Mouse (Mus musculus): ENCODE measurements around the gene Slamf8. TPM values are rescaled to one million over a fixed set of nuclear protein-coding genes. Genes with fewer than 3 reads are reported as not detected.

Slamf8 gene
- total RNA-seq, 2 experiments from 2014 or later = 1.4 TPM; not detected in 1

DNA sequence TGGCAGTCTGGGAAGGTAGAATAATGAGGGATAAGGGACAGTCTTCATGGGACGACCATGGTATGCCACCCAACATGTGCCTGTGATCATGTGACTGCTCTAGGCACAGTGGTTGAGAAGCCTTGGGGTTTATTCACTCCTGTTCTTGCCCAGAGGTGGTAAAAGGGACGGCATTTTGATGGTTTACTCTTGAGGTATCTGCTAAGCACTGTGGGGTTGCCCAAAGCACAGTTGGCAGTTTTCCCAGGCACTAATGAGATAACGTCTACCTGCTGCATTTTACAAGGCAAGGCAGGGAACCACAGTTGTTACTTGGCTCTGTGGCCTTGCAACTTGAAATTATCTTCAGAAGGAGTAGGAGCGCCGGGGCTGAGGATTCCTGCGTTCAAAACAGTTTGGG lies 50.5 kb downstream of the Slamf8 start:
- no peak for ATAC-seq (replicated peaks; ENCODE audit: poor library complexity, severe bottlenecking)

DNA sequence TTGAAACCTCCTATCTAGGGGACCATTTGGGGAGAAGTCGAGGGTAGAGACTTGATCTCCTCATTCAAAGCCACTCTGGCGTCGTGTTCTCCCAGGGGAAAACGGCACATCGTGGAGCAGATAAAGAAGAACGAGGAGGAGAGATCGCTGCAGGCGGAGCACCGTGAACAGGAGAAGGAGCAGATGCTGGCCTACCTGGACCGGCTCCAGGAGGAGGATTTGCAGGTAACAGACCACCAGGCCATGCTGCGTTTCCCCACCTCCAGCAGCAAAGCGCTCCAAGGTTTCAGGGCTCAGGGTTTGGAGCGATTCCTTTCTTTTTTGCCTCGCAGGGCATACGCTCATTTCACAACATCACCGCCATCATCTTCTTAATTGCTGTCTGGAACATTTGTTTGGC lies 55.3 kb downstream of the Slamf8 start:
- no peak for ATAC-seq (replicated peaks; ENCODE audit: poor library complexity, severe bottlenecking)

- no peak for ATAC-seq (replicated peaks; ENCODE audit: poor library complexity, severe bottlenecking)
Observed at GRCm38 (mm10) chr1:172532551-172532950, 57.8 kb downstream of the Slamf8 start.

Other genes starting within 250 kb of the Slamf8 start
- gene Kcnj10, start 249.4 kb downstream of the Slamf8 start, total RNA-seq (2014; fragmentation: Nextera tagmentation) = 0.32 TPM in 1 of 2 replicates, not detected in the other
- 0.46 TPM in 1 of 2 replicates, not detected in the other for gene Kcnj10, start 249.4 kb downstream of the Slamf8 start, total RNA-seq (2017)
- 10.2 and 16.0 TPM in 2 replicates for gene Pigm, start 214.0 kb downstream of the Slamf8 start, total RNA-seq (2014; fragmentation: Nextera tagmentation)
- 13.8 and 16.2 TPM in 2 replicates for gene Pigm, start 214.0 kb downstream of the Slamf8 start, total RNA-seq (2017)
- gene Slamf9, start 115.2 kb downstream of the Slamf8 start, total RNA-seq (2014; fragmentation: Nextera tagmentation) = not detected in 2 replicates
- 0.26 TPM in 1 of 2 replicates, not detected in the other for gene Slamf9, start 115.2 kb downstream of the Slamf8 start, total RNA-seq (2017)
- gene Igsf9, start 108.8 kb downstream of the Slamf8 start, total RNA-seq (2014; fragmentation: Nextera tagmentation) = not detected in 2 replicates
- gene Igsf9, start 108.8 kb downstream of the Slamf8 start, total RNA-seq (2017) = not detected in 2 replicates
- gene Tagln2, start 90.5 kb downstream of the Slamf8 start, total RNA-seq (2014; fragmentation: Nextera tagmentation) = 629 and 731 TPM in 2 replicates
- gene Tagln2, start 90.5 kb downstream of the Slamf8 start, total RNA-seq (2017) = 281 and 350 TPM in 2 replicates
- not detected in 2 replicates for gene Cfap45, start 69.8 kb downstream of the Slamf8 start, total RNA-seq (2014; fragmentation: Nextera tagmentation)
- 0.46 TPM in 1 of 2 replicates, not detected in the other for gene Cfap45, start 69.8 kb downstream of the Slamf8 start, total RNA-seq (2017)
- not detected in 2 replicates for gene Vsig8, start 34.6 kb downstream of the Slamf8 start, total RNA-seq (2014; fragmentation: Nextera tagmentation)
- not detected in 2 replicates for gene Vsig8, start 34.6 kb downstream of the Slamf8 start, total RNA-seq (2017)
- not detected in 2 replicates for gene Fcrl6, start 12.0 kb upstream of the Slamf8 start, total RNA-seq (2014; fragmentation: Nextera tagmentation)
- not detected in 2 replicates for gene Fcrl6, start 12.0 kb upstream of the Slamf8 start, total RNA-seq (2017)
- 18.2 and 22.6 TPM in 2 replicates for gene Dusp23, start 42.4 kb upstream of the Slamf8 start, total RNA-seq (2014; fragmentation: Nextera tagmentation)
- 2.6 and 2.9 TPM in 2 replicates for gene Dusp23, start 42.4 kb upstream of the Slamf8 start, total RNA-seq (2017)
- gene Crp, start 107.5 kb upstream of the Slamf8 start, total RNA-seq (2014; fragmentation: Nextera tagmentation) = not detected in 2 replicates
- not detected in 2 replicates for gene Crp, start 107.5 kb upstream of the Slamf8 start, total RNA-seq (2017)